Comparison of ENCODE assay signal across 26 mouse cellular contexts in the genomic region with DNA sequence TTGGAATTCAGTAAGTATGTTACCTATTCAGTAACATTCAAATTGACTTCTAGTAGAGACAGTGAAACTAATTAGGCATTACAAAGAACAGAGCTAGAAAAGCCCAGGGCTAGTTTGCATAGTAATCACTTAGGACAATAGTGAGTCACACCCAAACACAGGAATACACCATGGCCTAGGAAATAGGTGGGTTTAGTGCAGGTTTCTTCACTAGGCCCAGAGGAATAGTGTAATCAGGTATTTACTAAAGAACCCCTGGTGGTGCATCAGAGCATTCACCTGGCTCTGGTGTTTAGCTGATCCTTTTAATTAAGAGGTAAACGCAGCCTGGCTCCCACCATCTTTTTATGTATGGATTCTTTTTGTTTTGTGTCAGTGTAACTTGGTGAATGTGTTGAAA. TPM values are rescaled to one million over a fixed set of nuclear protein-coding genes. Genes with fewer than 3 reads are reported as not detected.
DNase-seq lines count a peak whose midpoint lies in the region; ATAC-seq and TF ChIP-seq lines count a peak whose summit lies in the region.
"Had no signal": no experiment of that assay in that cellular context is flagged by ENCODE, and none has a peak within 500 bp of the region (broad histone marks: within the 10 kb centered on the region; RNA-seq: fewer than 3 reads in every experiment).

No protein-coding gene starts in this region.

- TF ChIP-seq CTCF in ES-Bruce4 (IDR thresholded peaks at IDR 0.05; ENCODE audit: low read depth, low read length): no peak

- H3K4me3 ChIP-seq in ES-Bruce4 (ENCODE audit: low read depth, low read length) (no peak overlapping the region), ES-E14 (ENCODE audit: insufficient read depth in 1 of 2, low read depth in 1 of 2, low read length in 2 of 2, poor library complexity in 1 of 2, severe bottlenecking in 1 of 2) (no peak overlapping the region)
- H3K4me3 ChIP-seq: embryonic facial prominence, embryonic 13.5 days; embryonic facial prominence, embryonic 15.5 days; erythroblast, embryonic 14.5 days; forebrain, embryonic 10.5 days; forebrain, embryonic 12.5 days had no signal

- DNase-seq in ES-E14 (ENCODE audit: low read depth, low spot score) (no peak), ZHBTc4 (ENCODE audit: low read depth, low spot score) (peak; percentile 85)
- no peak for DNase-seq in layer of hippocampus, postnatal 25 days (ENCODE audit: extremely low spot score in 1 of 2, low spot score in 1 of 2)
- DNase-seq: adrenal gland, adult 2 months; adrenal gland, postnatal 10 days; adrenal gland, postnatal 25 days; B cell, adult 2 months; cerebellum, adult 11 months; cerebellum, adult 18-20 months; cerebellum, adult 8-10 months; cerebellum, adult 9-11 months; cerebellum, postnatal 14 days; cerebellum, postnatal 36 days; embryo, embryonic 11 days had no signal

- no peaks in the 10 kb centered on the region for H3K27me3 ChIP-seq in ES-Bruce4 (ENCODE audit: control insufficient read depth, insufficient read depth, low read length, poor library complexity, severe bottlenecking)
- H3K27me3 ChIP-seq: CH12.LX; embryonic facial prominence, embryonic 13.5 days; embryonic facial prominence, embryonic 15.5 days; forebrain, embryonic 12.5 days had no signal

- no peak for TF ChIP-seq EP300 in ES-Bruce4 (IDR thresholded peaks at IDR 0.05; ENCODE audit: insufficient read depth, low read depth, low read length)

- in situ Hi-C loops in ES-E14 (cut with MboI; ENCODE audit: low sequenced_read_pairs in 2 of 2, unreplicated experiment in 2 of 2): no loop called here

- H3K4me1 ChIP-seq in ES-Bruce4 (ENCODE audit: control insufficient read depth, insufficient read depth, low read length) (no peaks in the 10 kb centered on the region), ES-E14 (ENCODE audit: control insufficient read depth in 2 of 2, insufficient read depth in 2 of 2, low read length in 2 of 2, poor library complexity in 1 of 2) (no peaks in the 10 kb centered on the region)
- H3K4me1 ChIP-seq: embryonic facial prominence, embryonic 13.5 days; embryonic facial prominence, embryonic 15.5 days; forebrain, embryonic 10.5 days; forebrain, embryonic 12.5 days had no signal

- no peak for ATAC-seq in inflammation-experienced regulatory T-cells, adult 6 months
- ATAC-seq: CD4-positive, CD25-positive, alpha-beta regulatory T cell, adult 4 months; forebrain, embryonic 14.5 days; forebrain, embryonic 16.5 days had no signal

- H3K36me3 ChIP-seq in ES-Bruce4 (ENCODE audit: control insufficient read depth, insufficient read depth, low read length, poor library complexity, severe bottlenecking) (no peaks in the 10 kb centered on the region; the same call in 1 of the 2 replicates), ES-E14 (ENCODE audit: control insufficient read depth, insufficient read depth, low read length, poor library complexity, severe bottlenecking) (no peaks in the 10 kb centered on the region)
- H3K36me3 ChIP-seq: embryonic facial prominence, embryonic 13.5 days; embryonic facial prominence, embryonic 15.5 days; forebrain, embryonic 10.5 days; forebrain, embryonic 12.5 days had no signal

- H3K27ac ChIP-seq in ES-Bruce4 (ENCODE audit: insufficient read depth, low read length) (peak overlapping the region; percentile 58), ES-E14 (ENCODE audit: insufficient read depth, low read depth, low read length, poor library complexity, severe bottlenecking) (peak overlapping the region; percentile 55; the same call in 1 of the 2 replicates)
- H3K27ac ChIP-seq: embryonic facial prominence, embryonic 13.5 days; embryonic facial prominence, embryonic 15.5 days; forebrain, embryonic 10.5 days; forebrain, embryonic 12.5 days had no signal

- H3K9me3 ChIP-seq in ES-Bruce4 (replicated peaks; ENCODE audit: control insufficient read depth, insufficient read depth, low read length, poor library complexity, severe bottlenecking) (peaks cover 34% of the 10 kb centered on the region), ES-E14 (ENCODE audit: control insufficient read depth, insufficient read depth, low read depth, low read length) (no peaks in the 10 kb centered on the region)
- H3K9me3 ChIP-seq: embryonic facial prominence, embryonic 13.5 days; embryonic facial prominence, embryonic 15.5 days; forebrain, embryonic 10.5 days; forebrain, embryonic 12.5 days had no signal

- H3K9ac ChIP-seq in ES-Bruce4 (ENCODE audit: low read depth, poor library complexity, severe bottlenecking) (no peak overlapping the region), ES-E14 (ENCODE audit: insufficient read depth, low read depth, low read length, poor library complexity, severe bottlenecking) (no peak overlapping the region)
- H3K9ac ChIP-seq: embryonic facial prominence, embryonic 13.5 days; embryonic facial prominence, embryonic 15.5 days; forebrain, embryonic 12.5 days had no signal

- TF ChIP-seq POLR2A in ES-Bruce4 (IDR thresholded peaks at IDR 0.05; ENCODE audit: insufficient read depth, low read length): no peak

TF ChIP-seq in ES-E14, 5 proteins besides CTCF, POLR2A, EP300 and RAD21:
- TF ChIP-seq MAFK (IDR thresholded peaks at IDR 0.05; ENCODE audit: insufficient read depth, low read depth, low read length) (no peak), ZC3H11A (IDR thresholded peaks at IDR 0.05; ENCODE audit: borderline replicate concordance, low read depth, low read length) (no peak), HCFC1 (IDR thresholded peaks at IDR 0.05; ENCODE audit: borderline replicate concordance, insufficient read depth, low read length) (no peak), CHD2 (IDR thresholded peaks at IDR 0.05; ENCODE audit: low read depth, low read length) (no peak), ZNF384 (IDR thresholded peaks at IDR 0.05; ENCODE audit: low read depth, low read length) (no peak)

RNA-seq across cellular contexts. Expression of gene Adgrg6, which starts 38.0 kb away (rescaled TPM):
- polyA plus RNA-seq in ES-Bruce4 (2011; ENCODE audit: insufficient read depth, insufficient read length, low read depth, missing spikeins): 1.4 and 1.8 TPM in 2 replicates
- 0.69 and 2.7 TPM in 2 replicates for total RNA-seq in ES-E14 (2012; rRNA removed)
- total RNA-seq in layer of hippocampus, postnatal 25 days (2021): 1 to 10 TPM in 1 of 2 experiments, under 1 TPM in 1; 0.92 to 1.2 TPM
- polyA plus RNA-seq in inflammation-experienced regulatory T-cells, adult 6 months (2017; shearing (Covaris generic)): under 1 TPM in 1 of 3 experiments, not detected in 2; 0.19 TPM
- total RNA-seq: CH12.LX, MEL had no signal
- polyA plus RNA-seq: CD4-positive, CD25-positive, alpha-beta regulatory T cell, adult 4 months had no signal
